Mouse (Mus musculus): ENCODE data around the gene Rab10. TPM values are rescaled to one million over a fixed set of nuclear protein-coding genes. Genes with fewer than 3 reads are reported as not detected.
A peak's percentile ranks its signal among the peaks of the same experiment; 100 is the strongest.

The Rab10 gene
- polyA plus RNA-seq, 1 experiment from 2014 or later, result 45.7 TPM

- H3K27ac ChIP-seq (replicated peaks), result no peak overlapping the region
- no peaks in the 10 kb centered on the region for H3K36me3 ChIP-seq (replicated peaks)
- H3K9me3 ChIP-seq (replicated peaks), result no peaks in the 10 kb centered on the region
- no peak overlapping the region for H3K4me3 ChIP-seq (replicated peaks)
- 49% methylated on average over 4 of the region's 4 CpGs for WGBS (ENCODE audit: insufficient replicate concordance)
- ATAC-seq (ENCODE audit: insufficient read depth), result no peak
- no peak overlapping the region for H3K4me2 ChIP-seq
- no peaks in the 10 kb centered on the region for H3K27me3 ChIP-seq
- no peak overlapping the region for H3K9ac ChIP-seq
- H3K4me1 ChIP-seq (replicated peaks), result peaks cover 6% of the 10 kb centered on the region; the same call in 1 of the 2 replicates
Measured at GRCm38 (mm10) chr12:3329677-3330076, 19.9 kb upstream of the Rab10 start.

GRCm38 (mm10) chr12:3325232-3325631 lies 15.5 kb upstream of the Rab10 start:
- Histone ChIP-seq H3K4me3 (replicated peaks) (no peak overlapping the region), H3K27me3 (no peaks in the 10 kb centered on the region), H3K4me2 (no peak overlapping the region), H3K9ac (no peak overlapping the region), H3K36me3 (replicated peaks) (no peaks in the 10 kb centered on the region), H3K27ac (replicated peaks) (no peak overlapping the region), H3K4me1 (replicated peaks) (peaks cover 6% of the 10 kb centered on the region; the same call in 1 of the 2 replicates), H3K9me3 (replicated peaks) (no peaks in the 10 kb centered on the region)
- 36% methylated on average over 2 of the region's 2 CpGs for WGBS (ENCODE audit: insufficient replicate concordance)
- no peak for ATAC-seq (ENCODE audit: insufficient read depth)

- no peak overlapping the region for H3K9ac ChIP-seq
- H3K4me2 ChIP-seq, result no peak overlapping the region
- no peak overlapping the region for H3K27ac ChIP-seq (replicated peaks)
- H3K9me3 ChIP-seq (replicated peaks), result no peaks in the 10 kb centered on the region
- 57% methylated on average over 6 of the region's 6 CpGs for WGBS (ENCODE audit: insufficient replicate concordance)
- H3K36me3 ChIP-seq (replicated peaks), result no peaks in the 10 kb centered on the region
- peaks cover 6% of the 10 kb centered on the region; the same call in 1 of the 2 replicates for H3K4me1 ChIP-seq (replicated peaks)
- no peaks in the 10 kb centered on the region for H3K27me3 ChIP-seq
- ATAC-seq (ENCODE audit: insufficient read depth), result no peak
- no peak overlapping the region for H3K4me3 ChIP-seq (replicated peaks)
Measured at GRCm38 (mm10) chr12:3323241-3323640, 13.5 kb upstream of the Rab10 start.

- WGBS (ENCODE audit: insufficient replicate concordance), result 54% methylated on average over 4 of the region's 4 CpGs
- ATAC-seq (ENCODE audit: insufficient read depth), result 0 out of 2 replicates have a peak, but pooled peaks have one; percentile 44
Measured at GRCm38 (mm10) chr12:3319377-3319776, 9.6 kb upstream of the Rab10 start.

GRCm38 (mm10) chr12:3316937-3317336 lies 7.2 kb upstream of the Rab10 start:
- no peak for ATAC-seq (ENCODE audit: insufficient read depth)
- WGBS (ENCODE audit: insufficient replicate concordance), result 58% methylated on average over 3 of the region's 3 CpGs

More at GRCm38 (mm10) chr12:3319377-3319776, 9.6 kb upstream of the Rab10 start:
- no peak overlapping the region for H3K9ac ChIP-seq
- no peaks in the 10 kb centered on the region for H3K27me3 ChIP-seq
- H3K4me3 ChIP-seq (replicated peaks), result no peak overlapping the region
- H3K27ac ChIP-seq (replicated peaks), result no peak overlapping the region
- no peaks in the 10 kb centered on the region for H3K9me3 ChIP-seq (replicated peaks)
- H3K4me1 ChIP-seq (replicated peaks), result peaks cover 3% of the 10 kb centered on the region; the same call in 1 of the 2 replicates
- no peak overlapping the region for H3K4me2 ChIP-seq
- no peaks in the 10 kb centered on the region for H3K36me3 ChIP-seq (replicated peaks)

GRCm38 (mm10) chr12:3316083-3316482 lies 6.3 kb upstream of the Rab10 start:
- no peak overlapping the region for H3K27ac ChIP-seq (replicated peaks)
- peaks cover 3% of the 10 kb centered on the region; the same call in 1 of the 2 replicates for H3K4me1 ChIP-seq (replicated peaks)
- H3K9me3 ChIP-seq (replicated peaks), result no peaks in the 10 kb centered on the region
- no peak overlapping the region for H3K4me2 ChIP-seq
- H3K4me3 ChIP-seq (replicated peaks), result no peak overlapping the region
- ATAC-seq (ENCODE audit: insufficient read depth), result no peak
- no peaks in the 10 kb centered on the region for H3K36me3 ChIP-seq (replicated peaks)
- WGBS (ENCODE audit: insufficient replicate concordance), result 43% methylated on average over 2 of the region's 2 CpGs
- no peak overlapping the region for H3K9ac ChIP-seq
- H3K27me3 ChIP-seq, result no peaks in the 10 kb centered on the region

More at GRCm38 (mm10) chr12:3316937-3317336, 7.2 kb upstream of the Rab10 start:
- no peaks in the 10 kb centered on the region for H3K9me3 ChIP-seq (replicated peaks)
- no peak overlapping the region for H3K9ac ChIP-seq
- H3K4me1 ChIP-seq (replicated peaks), result peaks cover 3% of the 10 kb centered on the region; the same call in 1 of the 2 replicates
- H3K27ac ChIP-seq (replicated peaks), result no peak overlapping the region
- no peak overlapping the region for H3K4me2 ChIP-seq
- no peak overlapping the region for H3K4me3 ChIP-seq (replicated peaks)
- no peaks in the 10 kb centered on the region for H3K36me3 ChIP-seq (replicated peaks)
- H3K27me3 ChIP-seq, result no peaks in the 10 kb centered on the region

- Histone ChIP-seq H3K9ac (no peak overlapping the region), H3K4me2 (no peak overlapping the region), H3K36me3 (replicated peaks) (no peaks in the 10 kb centered on the region), H3K4me3 (replicated peaks) (no peak overlapping the region), H3K27me3 (no peaks in the 10 kb centered on the region), H3K4me1 (replicated peaks) (peaks cover 13% of the 10 kb centered on the region), H3K9me3 (replicated peaks) (no peaks in the 10 kb centered on the region), H3K27ac (replicated peaks) (no peak overlapping the region)
- no peak for ATAC-seq (ENCODE audit: insufficient read depth)
- WGBS (ENCODE audit: insufficient replicate concordance), result 61% methylated on average over 3 of the region's 3 CpGs
Measured at GRCm38 (mm10) chr12:3312886-3313285, 3.1 kb upstream of the Rab10 start.

GRCm38 (mm10) chr12:3310321-3310692 lies 538 bp upstream of the Rab10 start:
- H3K4me3 ChIP-seq (replicated peaks), result peak overlapping the region; percentile 95
- peaks cover 27% of the 10 kb centered on the region for H3K4me1 ChIP-seq (replicated peaks)
- H3K27ac ChIP-seq (replicated peaks), result peak overlapping the region; percentile 88
- 4% methylated on average over 15 of the region's 15 CpGs for WGBS (ENCODE audit: insufficient replicate concordance)
- H3K9me3 ChIP-seq (replicated peaks), result no peaks in the 10 kb centered on the region
- no peaks in the 10 kb centered on the region for H3K27me3 ChIP-seq
- no peaks in the 10 kb centered on the region for H3K36me3 ChIP-seq (replicated peaks)
- no peak; the same call in 1 of the 2 replicates for ATAC-seq (ENCODE audit: insufficient read depth)
- H3K9ac ChIP-seq, result peak overlapping the region; percentile 74
- H3K4me2 ChIP-seq, result peak overlapping the region; percentile 91

- H3K4me2 ChIP-seq, result peak overlapping the region; percentile 80
Measured at GRCm38 (mm10) chr12:3308541-3309241, 1.1 kb downstream of the Rab10 start.

GRCm38 (mm10) chr12:3307587-3307986 lies 2.2 kb downstream of the Rab10 start:
- Histone ChIP-seq H3K27ac (replicated peaks) (0 out of 2 replicates have a peak overlapping the region, but pooled peaks have one; percentile 16), H3K4me3 (replicated peaks) (peak overlapping the region; percentile 95), H3K9ac (peak overlapping the region; percentile 92)

More at GRCm38 (mm10) chr12:3308541-3309241, 1.1 kb downstream of the Rab10 start:
- no peak for ATAC-seq (ENCODE audit: insufficient read depth)
- peak overlapping the region; percentile 92 for H3K9ac ChIP-seq
- peaks cover 42% of the 10 kb centered on the region for H3K4me1 ChIP-seq (replicated peaks)
- H3K9me3 ChIP-seq (replicated peaks), result no peaks in the 10 kb centered on the region
- H3K27ac ChIP-seq (replicated peaks), result peak overlapping the region; percentile 100
- H3K36me3 ChIP-seq (replicated peaks), result 0 out of 2 replicates have a peak, but pooled peaks cover 3% of the 10 kb centered on the region
- peak overlapping the region; percentile 95 for H3K4me3 ChIP-seq (replicated peaks)
- under 1% methylated on average over 19 of the region's 19 CpGs for WGBS (ENCODE audit: insufficient replicate concordance)
- H3K27me3 ChIP-seq, result no peaks in the 10 kb centered on the region

GRCm38 (mm10) chr12:3305238-3305637 lies 4.5 kb downstream of the Rab10 start:
- no peaks in the 10 kb centered on the region for H3K27me3 ChIP-seq
- no peak overlapping the region for H3K27ac ChIP-seq (replicated peaks)
- H3K4me1 ChIP-seq (replicated peaks), result peaks cover 51% of the 10 kb centered on the region
- WGBS (ENCODE audit: insufficient replicate concordance), result 60% methylated on average over 2 of the region's 2 CpGs
- no peak for ATAC-seq (ENCODE audit: insufficient read depth)
- H3K36me3 ChIP-seq (replicated peaks), result peaks cover 6% of the 10 kb centered on the region
- no peak overlapping the region; the same call in 1 of the 2 replicates for H3K4me2 ChIP-seq
- H3K9ac ChIP-seq, result no peak overlapping the region
- no peaks in the 10 kb centered on the region for H3K9me3 ChIP-seq (replicated peaks)
- no peak overlapping the region for H3K4me3 ChIP-seq (replicated peaks)

More at GRCm38 (mm10) chr12:3307587-3307986, 2.2 kb downstream of the Rab10 start:
- Histone ChIP-seq H3K9me3 (replicated peaks) (no peaks in the 10 kb centered on the region), H3K27me3 (no peaks in the 10 kb centered on the region), H3K4me2 (peak overlapping the region; percentile 80), H3K36me3 (replicated peaks) (0 out of 2 replicates have a peak, but pooled peaks cover 3% of the 10 kb centered on the region), H3K4me1 (replicated peaks) (peaks cover 51% of the 10 kb centered on the region)
- 15% methylated on average over 6 of the region's 6 CpGs for WGBS (ENCODE audit: insufficient replicate concordance)
- no peak for ATAC-seq (ENCODE audit: insufficient read depth)
